Mouse (Mus musculus): ENCODE measurements around the gene Atp23. TPM values are rescaled to one million over a fixed set of nuclear protein-coding genes. Genes with fewer than 3 reads are reported as not detected.

Gene Atp23
- 4.4 and 4.7 TPM in 2 replicates for polyA plus RNA-seq (2012; rRNA removed)

DNA sequence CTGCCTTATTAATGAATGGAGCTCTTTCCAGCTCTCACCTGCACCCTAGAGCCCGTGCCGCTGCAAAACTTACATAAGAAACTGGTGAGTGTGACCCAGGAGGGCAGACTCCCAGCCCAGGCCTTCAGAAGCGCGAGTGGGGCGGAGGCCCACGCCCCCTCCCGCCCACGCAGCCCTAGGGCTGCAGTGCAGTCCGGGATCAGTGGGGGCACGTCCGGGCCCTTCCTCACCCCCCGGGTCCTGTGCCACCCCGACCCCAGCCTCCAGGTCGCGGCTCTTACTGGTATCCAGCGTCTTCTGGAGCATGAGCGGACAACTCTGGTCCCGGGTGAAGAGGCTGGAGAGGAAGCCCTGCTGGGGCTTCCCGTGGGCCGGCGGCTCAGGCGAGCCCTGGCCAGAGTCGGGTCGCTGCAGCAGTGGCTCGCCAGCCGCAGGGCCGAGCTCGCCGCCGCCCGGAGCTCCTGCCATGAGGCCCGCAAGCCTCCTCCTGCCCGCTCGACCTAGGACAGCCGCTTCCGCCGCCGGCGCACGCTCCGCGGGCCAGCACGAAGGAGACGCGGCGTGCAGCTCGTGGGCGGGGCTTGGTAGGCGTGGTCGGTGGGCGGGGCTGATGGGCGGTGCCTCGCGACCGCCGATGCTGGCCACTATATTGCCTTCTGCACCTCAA is at the start of gene Atp23:
TSS of gene Atp23 (minus strand) at position 535 of the 667 bp plus-strand sequence.

Other genes with a start within 250 kb of the Atp23 start
- 17.5 and 20.0 TPM in 2 replicates for gene Ctdsp2, start 77.4 kb upstream of the Atp23 start, polyA plus RNA-seq (2012; rRNA removed)
- gene Avil, start 99.4 kb upstream of the Atp23 start, polyA plus RNA-seq (2012; rRNA removed) = 0.02 and 0.06 TPM in 2 replicates
- gene Tsfm, start 129.5 kb upstream of the Atp23 start, polyA plus RNA-seq (2012; rRNA removed) = 25.2 and 29.6 TPM in 2 replicates
- 12.8 and 14.1 TPM in 2 replicates for gene Mettl1, start 140.1 kb upstream of the Atp23 start, polyA plus RNA-seq (2012; rRNA removed)
- 0.05 and 0.08 TPM in 2 replicates for gene Eef1akmt3, start 140.2 kb upstream of the Atp23 start, polyA plus RNA-seq (2012; rRNA removed)
- gene Cyp27b1, start 146.9 kb upstream of the Atp23 start, polyA plus RNA-seq (2012; rRNA removed) = 0.03 and 0.08 TPM in 2 replicates
- 0.09 and 0.11 TPM in 2 replicates for gene March9, start 158.8 kb upstream of the Atp23 start, polyA plus RNA-seq (2012; rRNA removed)
- 209 and 248 TPM in 2 replicates for gene Cdk4, start 162.2 kb upstream of the Atp23 start, polyA plus RNA-seq (2012; rRNA removed)
- gene Tspan31, start 168.9 kb upstream of the Atp23 start, polyA plus RNA-seq (2012; rRNA removed) = 34.4 and 41.3 TPM in 2 replicates
- 1.4 and 2.2 TPM in 2 replicates for gene Agap2, start 173.9 kb upstream of the Atp23 start, polyA plus RNA-seq (2012; rRNA removed)
- gene Os9, start 219.8 kb upstream of the Atp23 start, polyA plus RNA-seq (2012; rRNA removed) = 26.4 and 26.9 TPM in 2 replicates

Measured in liver, embryonic 14 days (tissue).